Mouse (Mus musculus) hindbrain, embryonic 13.5 days (tissue): ENCODE results near the gene Sp100. TPM values are rescaled to one million over a fixed set of nuclear protein-coding genes. Genes with fewer than 3 reads are reported as not detected.
"Not testable (repeated sequence)": the region's sequence is repeated elsewhere in the genome, so short reads cannot be mapped to it uniquely, and the experiment has no call there.

Experiments used
- ATAC-seq: fragments of 200-750 bp; cut with Nextera tagmentation; 2 replicates; pipeline ENCODE4 v1.8.0; 2017; ENCODE audit warnings: moderate TSS enrichment; ENCODE audit not compliant: low FRiP score
- H3K27ac ChIP-seq: fragments of 300-500 bp; sonication (generic); 2 replicates; pipeline ENCODE4 v1.5.1; 2015; ENCODE audit warnings: inconsistent platforms, mild to moderate bottlenecking, moderate library complexity
- H3K27me3 ChIP-seq: fragments of 300-500 bp; sonication (generic); 2 replicates; pipeline ENCODE4 v1.6.1; 2015; ENCODE audit warnings: mild to moderate bottlenecking, inconsistent platforms
- H3K36me3 ChIP-seq: fragments of 300-500 bp; sonication (generic); 2 replicates; pipeline ENCODE4 v1.6.1; 2015; ENCODE audit warnings: mild to moderate bottlenecking, inconsistent platforms
- H3K4me1 ChIP-seq: fragments of 300-500 bp; sonication (generic); replicated peaks from 2 replicates; pipeline ENCODE4 v1.6.1; 2015; ENCODE audit warnings: inconsistent platforms
- H3K4me2 ChIP-seq: fragments of 300-500 bp; sonication (generic); 2 replicates; pipeline ENCODE4 v1.6.1; 2015; ENCODE audit warnings: inconsistent platforms, mild to moderate bottlenecking, moderate library complexity
- H3K4me3 ChIP-seq: fragments of 300-500 bp; sonication (generic); 2 replicates; pipeline ENCODE4 v1.5.1; 2015; ENCODE audit warnings: mild to moderate bottlenecking, inconsistent platforms
- H3K9ac ChIP-seq: fragments of 300-500 bp; sonication (generic); 2 replicates; pipeline ENCODE4 v1.6.1; 2015; ENCODE audit warnings: mild to moderate bottlenecking, inconsistent platforms
- H3K9me3 ChIP-seq: fragments of 300-500 bp; sonication (generic); 2 replicates; pipeline ENCODE4 v1.6.1; 2016; ENCODE audit warnings: inconsistent platforms
- WGBS: fragments of 180-500 bp; shearing (Covaris S2); methylation state at CpG from one replicate; pipeline ENCODE4 v1.1.7; 2015; 5-methylcytosine and 5-hydroxymethylcytosine counted together
- polyA plus RNA-seq: library from polyadenylated mRNA; unstranded; fragments of >200 nt; fragmentation: Nextera tagmentation; extraction: Ambion mirVana; gene quantifications from 2 replicates; pipeline ENCODE4 v1.2.1, GENCODE M21; 2015

Sp100 gene
- polyA plus RNA-seq, 1 experiment from 2014 or later = 0.57 TPM

DNA sequence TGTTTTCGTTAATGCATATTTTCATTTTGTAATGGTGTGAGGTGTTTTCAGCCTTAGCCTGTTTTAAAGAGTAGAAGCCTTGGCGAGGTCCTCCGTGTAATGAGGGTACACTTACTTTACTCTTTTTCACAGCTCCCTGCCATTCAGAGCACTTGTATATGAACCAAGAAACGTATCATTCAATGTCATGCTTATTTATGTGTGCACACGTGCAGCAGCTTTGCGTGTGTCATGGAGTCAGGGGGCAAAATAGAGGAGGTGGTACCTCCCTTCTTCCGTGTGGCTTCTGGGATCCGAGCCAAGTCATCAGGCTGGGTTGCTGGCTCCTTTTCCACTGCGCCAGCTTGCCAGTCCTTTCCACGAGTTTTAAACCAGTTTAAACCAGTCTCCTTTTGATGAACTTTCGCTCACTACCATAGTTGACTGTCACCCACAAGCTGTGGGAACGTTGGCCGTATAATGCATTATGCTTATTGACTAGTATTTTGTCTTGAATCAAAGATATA is 2.0 kb downstream of the Sp100 start:
- not testable (repeated sequence) for H3K4me3 ChIP-seq, H3K4me2 ChIP-seq, H3K4me1 ChIP-seq, H3K27ac ChIP-seq, H3K27me3 ChIP-seq, H3K9me3 ChIP-seq, H3K36me3 ChIP-seq, H3K9ac ChIP-seq, ATAC-seq
- WGBS = 81% methylated on average over 13 of the region's 13 CpGs

DNA sequence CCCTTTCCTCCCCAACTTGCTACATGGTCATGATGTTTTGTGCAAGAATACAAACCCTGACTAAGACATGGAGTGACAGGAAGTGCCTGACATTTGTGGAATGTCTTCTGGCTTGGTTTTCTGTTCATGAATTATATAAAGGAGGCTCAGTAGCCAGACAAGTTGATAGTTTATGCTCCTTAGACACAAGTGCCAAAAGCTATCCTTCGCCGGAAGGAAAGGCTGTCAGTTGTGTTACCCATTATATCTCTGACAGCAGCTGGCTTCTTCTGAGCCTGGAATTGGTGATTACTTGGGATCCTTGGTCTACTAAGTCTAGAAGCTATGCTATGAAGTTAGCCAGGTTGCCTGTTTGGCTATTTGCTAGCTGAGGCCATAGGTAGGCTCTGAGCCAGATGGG is 7.4 kb downstream of the Sp100 start:
- not testable (repeated sequence) for H3K4me1 ChIP-seq, H3K9me3 ChIP-seq, H3K36me3 ChIP-seq, H3K4me3 ChIP-seq, H3K27me3 ChIP-seq, H3K9ac ChIP-seq, H3K27ac ChIP-seq, ATAC-seq, H3K4me2 ChIP-seq
- WGBS = 98% methylated on average over 2 of the region's 2 CpGs

DNA sequence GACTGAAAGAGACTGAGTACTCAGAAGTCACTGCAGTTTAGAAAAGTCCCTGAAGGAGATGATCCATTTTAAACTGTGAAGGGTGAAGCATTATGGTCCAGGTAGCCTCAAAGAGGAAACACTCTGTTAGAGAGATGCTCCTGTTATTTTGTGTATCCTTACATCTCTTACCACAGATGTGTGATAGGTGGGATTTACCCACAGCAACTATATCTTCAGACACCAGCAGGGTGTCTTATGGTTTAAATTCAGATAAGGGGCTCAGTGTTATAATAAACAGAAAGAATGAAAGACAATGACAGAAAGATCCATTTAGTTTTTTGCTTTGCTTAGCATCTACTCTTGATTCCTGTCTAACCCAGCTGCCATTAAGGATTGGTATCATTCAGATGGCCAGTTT is 14.5 kb downstream of the Sp100 start:
- H3K27me3 ChIP-seq = no peaks in the 10 kb centered on the region
- no peak overlapping the region for H3K4me2 ChIP-seq
- no peak overlapping the region for H3K9ac ChIP-seq
- ATAC-seq = no peak
- H3K4me1 ChIP-seq = no peaks in the 10 kb centered on the region
- no peaks in the 10 kb centered on the region for H3K36me3 ChIP-seq
- no peaks in the 10 kb centered on the region for H3K9me3 ChIP-seq
- no peak overlapping the region for H3K4me3 ChIP-seq
- H3K27ac ChIP-seq = no peak overlapping the region

DNA sequence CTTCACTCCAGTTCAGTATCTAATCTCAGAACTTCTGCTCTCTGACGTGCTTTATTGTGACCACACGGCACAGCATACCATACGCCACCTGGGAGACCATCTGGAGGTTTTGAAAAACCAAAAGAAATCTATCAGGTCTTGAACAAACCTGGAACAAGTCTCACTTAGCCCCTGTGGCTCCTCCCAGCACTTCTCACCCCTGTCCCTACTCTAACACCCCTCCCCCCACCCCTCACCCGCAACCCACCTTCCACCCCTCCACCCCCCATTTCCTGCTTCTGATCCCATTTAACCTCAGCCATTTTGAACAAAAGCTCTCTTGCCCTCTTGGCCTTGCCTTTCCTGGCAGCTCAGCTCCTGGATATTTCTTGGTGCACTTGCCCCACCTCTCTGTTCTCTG is 30.4 kb downstream of the Sp100 start:
- H3K36me3 ChIP-seq = no peaks in the 10 kb centered on the region
- no peaks in the 10 kb centered on the region for H3K27me3 ChIP-seq
- no peak overlapping the region for H3K9ac ChIP-seq
- H3K4me1 ChIP-seq = no peaks in the 10 kb centered on the region
- H3K9me3 ChIP-seq = no peaks in the 10 kb centered on the region
- H3K4me2 ChIP-seq = no peak overlapping the region
- no peak overlapping the region for H3K27ac ChIP-seq
- WGBS = 70% methylated on average over 4 of the region's 4 CpGs
- H3K4me3 ChIP-seq = no peak overlapping the region
- ATAC-seq = no peak

DNA sequence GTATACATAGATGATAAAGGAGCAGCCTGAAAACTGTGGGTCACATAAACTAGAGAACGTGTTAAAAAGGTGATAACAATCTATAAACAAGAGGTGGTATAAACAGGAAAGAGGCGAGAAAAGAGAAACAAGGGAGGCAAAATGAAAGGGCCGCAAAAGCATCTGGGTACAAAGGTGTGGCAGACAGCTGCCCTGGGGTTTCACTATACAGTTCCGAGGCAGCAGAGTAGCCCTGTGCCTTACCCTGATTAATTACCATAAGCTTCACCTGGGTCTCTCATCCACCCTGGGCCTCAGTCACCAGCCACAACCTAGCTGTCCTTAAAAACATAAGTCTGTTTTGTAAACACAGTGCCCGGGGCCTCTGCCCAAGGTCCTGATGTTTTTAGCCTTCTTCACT is 36.9 kb downstream of the Sp100 start:
- Histone ChIP-seq H3K4me2 (no peak overlapping the region), H3K4me1 (no peaks in the 10 kb centered on the region), H3K36me3 (no peaks in the 10 kb centered on the region), H3K9me3 (no peaks in the 10 kb centered on the region), H3K27ac (no peak overlapping the region), H3K27me3 (no peaks in the 10 kb centered on the region), H3K4me3 (no peak overlapping the region), H3K9ac (no peak overlapping the region)
- no peak for ATAC-seq
- WGBS = 81% methylated on average over 5 of the region's 5 CpGs

DNA sequence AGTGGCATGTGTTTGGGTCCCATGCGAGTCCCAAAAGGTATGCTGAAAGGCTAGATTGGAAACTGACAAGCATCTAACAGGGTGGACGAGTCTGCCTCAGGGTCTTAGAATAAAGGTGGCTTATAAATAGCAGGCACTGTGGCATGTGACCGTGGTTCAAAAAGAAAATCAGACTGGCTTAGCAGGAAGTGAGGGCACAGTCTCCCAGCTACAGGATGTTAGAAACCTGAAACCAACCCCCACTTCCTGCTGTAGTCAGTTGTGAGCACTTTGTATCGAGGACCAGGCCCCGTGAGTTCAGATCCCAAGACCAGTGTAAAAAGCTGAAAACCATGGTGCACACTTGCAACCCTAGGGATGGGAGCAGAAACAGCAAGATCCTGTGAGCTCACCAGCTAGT is 37.6 kb downstream of the Sp100 start:
- H3K9me3 ChIP-seq = no peaks in the 10 kb centered on the region
- no peaks in the 10 kb centered on the region for H3K36me3 ChIP-seq
- no peak overlapping the region for H3K4me3 ChIP-seq
- H3K4me1 ChIP-seq = no peaks in the 10 kb centered on the region
- ATAC-seq = no peak
- 75% methylated on average over 5 of the region's 5 CpGs for WGBS
- no peak overlapping the region for H3K4me2 ChIP-seq
- H3K27me3 ChIP-seq = no peaks in the 10 kb centered on the region
- no peak overlapping the region for H3K9ac ChIP-seq
- H3K27ac ChIP-seq = no peak overlapping the region

DNA sequence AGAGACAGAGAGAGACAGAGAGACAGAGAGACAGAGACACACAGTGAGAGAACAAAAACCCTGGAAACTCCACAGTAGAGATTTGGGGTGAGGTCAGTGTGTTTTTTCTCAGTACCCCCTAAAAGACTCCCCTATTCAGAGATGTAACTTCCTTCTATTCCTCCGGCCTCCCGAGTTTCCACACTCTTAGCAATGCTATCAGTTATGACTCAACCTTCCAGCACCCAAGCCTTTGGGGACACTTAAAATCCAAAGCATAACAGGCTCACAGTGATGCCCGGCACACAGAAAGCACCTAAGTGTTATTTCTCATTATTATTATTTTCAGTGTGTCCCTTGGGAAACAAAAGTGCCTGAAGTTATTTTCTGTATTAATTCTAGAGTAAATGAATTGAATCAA is 40.8 kb downstream of the Sp100 start:
- no peaks in the 10 kb centered on the region for H3K36me3 ChIP-seq
- no peak overlapping the region for H3K4me2 ChIP-seq
- H3K27me3 ChIP-seq = no peaks in the 10 kb centered on the region
- H3K9me3 ChIP-seq = no peaks in the 10 kb centered on the region
- no peak overlapping the region for H3K9ac ChIP-seq
- WGBS = 81% methylated on average over 3 of the region's 3 CpGs
- H3K4me3 ChIP-seq = no peak overlapping the region
- H3K27ac ChIP-seq = no peak overlapping the region
- no peak for ATAC-seq
- H3K4me1 ChIP-seq = no peaks in the 10 kb centered on the region

DNA sequence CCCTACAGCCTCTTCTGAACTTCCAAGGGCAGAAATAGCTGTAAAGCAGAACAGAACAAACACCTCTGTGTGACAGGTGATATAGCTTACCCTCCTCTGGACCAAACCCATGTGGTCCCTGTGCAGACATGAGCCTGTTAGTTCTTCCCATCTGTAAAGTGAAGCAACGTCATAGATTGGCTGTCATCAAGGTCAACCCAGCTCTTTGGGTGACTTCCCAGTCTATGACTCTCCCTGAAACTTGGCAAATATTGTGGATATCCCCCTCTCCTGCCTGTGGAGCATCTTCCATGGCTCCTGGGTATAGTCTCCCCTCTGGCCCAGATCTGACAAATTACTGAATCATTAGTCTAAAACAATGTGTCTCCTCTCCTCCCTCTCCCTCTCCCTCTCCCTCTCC is 42.5 kb downstream of the Sp100 start:
- Histone ChIP-seq H3K4me2 (no peak overlapping the region), H3K27me3 (no peaks in the 10 kb centered on the region), H3K4me1 (no peaks in the 10 kb centered on the region), H3K4me3 (no peak overlapping the region), H3K9me3 (no peaks in the 10 kb centered on the region), H3K9ac (no peak overlapping the region), H3K27ac (no peak overlapping the region), H3K36me3 (no peaks in the 10 kb centered on the region)
- WGBS = 78% methylated on average over 1 of the region's 1 CpGs
- ATAC-seq = no peak

DNA sequence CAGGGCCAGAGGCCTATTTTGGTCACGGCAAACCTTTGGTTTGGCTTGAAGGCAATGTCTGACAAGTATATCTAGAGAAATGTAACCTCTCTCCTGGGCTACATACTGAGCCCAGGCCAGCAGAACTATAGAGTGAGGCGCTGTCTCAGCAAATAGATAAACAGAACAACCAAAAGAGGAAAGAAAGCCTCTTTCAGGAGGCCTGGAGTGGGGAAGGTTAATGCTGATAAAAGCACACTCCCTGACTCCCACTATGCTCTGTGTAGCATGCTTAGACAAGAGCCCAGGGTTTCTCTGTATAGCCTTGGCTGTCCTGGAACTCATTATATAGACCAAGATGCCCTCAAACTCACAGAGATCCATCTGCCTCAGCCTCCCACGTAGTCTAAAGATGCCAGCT is 43.5 kb downstream of the Sp100 start:
- H3K9me3 ChIP-seq = no peaks in the 10 kb centered on the region
- H3K27ac ChIP-seq = no peak overlapping the region
- H3K27me3 ChIP-seq = no peaks in the 10 kb centered on the region
- no peaks in the 10 kb centered on the region for H3K4me1 ChIP-seq
- H3K36me3 ChIP-seq = no peaks in the 10 kb centered on the region
- WGBS = 86% methylated on average over 3 of the region's 3 CpGs
- H3K4me2 ChIP-seq = no peak overlapping the region
- H3K4me3 ChIP-seq = no peak overlapping the region
- ATAC-seq = no peak
- no peak overlapping the region for H3K9ac ChIP-seq

DNA sequence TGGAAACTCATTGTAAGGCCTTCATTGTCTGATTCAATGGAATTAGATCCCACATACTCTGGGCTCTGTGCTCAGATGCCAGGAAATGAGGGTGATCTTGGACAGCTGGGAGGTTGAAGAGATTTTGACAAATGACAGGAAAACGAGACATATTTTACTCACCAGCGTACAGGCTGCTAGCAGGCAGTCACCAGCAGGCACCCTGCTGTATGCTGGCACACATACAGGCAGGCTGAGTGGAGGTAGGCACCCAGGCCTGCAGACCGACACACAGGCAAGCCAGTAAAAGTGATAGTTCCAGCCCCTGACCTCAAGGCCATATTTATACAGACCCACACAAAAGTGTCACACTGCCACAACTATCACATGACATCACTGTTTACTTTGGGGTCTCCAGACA is 45.9 kb downstream of the Sp100 start:
- Histone ChIP-seq H3K4me1 (no peaks in the 10 kb centered on the region), H3K4me2 (no peak overlapping the region), H3K9me3 (no peaks in the 10 kb centered on the region), H3K36me3 (no peaks in the 10 kb centered on the region), H3K27me3 (no peaks in the 10 kb centered on the region), H3K27ac (no peak overlapping the region), H3K9ac (no peak overlapping the region), H3K4me3 (no peak overlapping the region)
- 79% methylated on average over 3 of the region's 3 CpGs for WGBS
- no peak for ATAC-seq

DNA sequence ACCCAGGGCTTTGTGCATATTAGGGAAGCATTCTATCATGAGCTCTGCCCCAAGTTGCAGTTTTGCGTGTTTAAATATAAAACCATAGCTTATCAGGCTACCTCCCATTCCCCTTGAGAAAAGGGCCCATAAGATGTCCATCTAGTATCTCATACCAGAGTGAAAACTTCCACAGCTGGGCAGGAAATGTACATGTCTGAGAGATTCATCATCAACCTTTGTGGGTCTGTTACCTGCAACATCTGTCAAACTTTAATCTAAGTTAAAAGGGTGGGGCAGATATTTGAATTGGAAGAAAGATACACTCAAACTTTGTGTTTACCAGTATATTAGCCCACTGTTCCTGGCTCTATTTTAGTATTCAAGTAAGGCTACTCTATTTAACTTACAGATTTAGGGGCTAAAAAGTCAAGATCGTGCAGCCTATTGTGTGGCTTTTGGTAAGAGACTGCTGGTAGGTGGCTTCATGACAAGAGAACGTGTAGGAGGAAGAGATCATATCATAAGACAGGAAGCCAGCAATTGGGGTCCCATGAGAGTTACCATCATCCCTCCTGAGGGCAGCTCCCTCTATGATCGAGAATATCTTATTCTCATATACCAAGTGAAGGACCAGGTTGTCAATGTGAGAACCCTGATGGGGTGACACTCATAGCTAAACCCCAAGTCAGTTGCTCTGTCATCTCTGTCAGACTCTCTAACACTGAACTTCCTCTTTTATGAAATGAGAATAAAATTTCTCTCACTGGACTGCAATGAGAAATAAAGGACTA is 48.1 kb downstream of the Sp100 start:
- no peak overlapping the region for H3K27ac ChIP-seq
- H3K36me3 ChIP-seq = no peaks in the 10 kb centered on the region
- no peak for ATAC-seq
- WGBS = 84% methylated on average over 4 of the region's 4 CpGs
- H3K27me3 ChIP-seq = no peaks in the 10 kb centered on the region
- H3K4me1 ChIP-seq = no peaks in the 10 kb centered on the region
- no peak overlapping the region for H3K4me3 ChIP-seq
- no peaks in the 10 kb centered on the region for H3K9me3 ChIP-seq
- H3K9ac ChIP-seq = no peak overlapping the region
- H3K4me2 ChIP-seq = no peak overlapping the region

DNA sequence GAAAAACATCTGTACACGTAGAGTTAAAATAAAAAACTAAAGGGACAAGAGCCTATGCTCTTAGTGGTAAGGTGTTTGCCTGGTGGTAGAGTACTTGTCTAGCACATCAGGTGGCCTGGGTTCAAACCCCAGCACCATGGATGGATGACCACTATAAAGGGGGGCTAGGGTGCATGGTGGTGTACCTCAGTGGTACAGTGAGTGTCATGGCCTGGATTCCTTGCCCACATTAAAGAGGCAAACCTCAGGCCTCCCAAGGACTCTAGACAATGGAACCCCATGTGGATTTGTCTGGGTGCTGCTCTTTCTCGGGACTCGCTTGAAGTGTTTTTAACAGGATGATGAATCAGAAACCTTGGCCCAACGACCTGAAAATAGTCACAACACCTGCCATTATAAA is 52.7 kb downstream of the Sp100 start:
- Histone ChIP-seq H3K36me3 (no peaks in the 10 kb centered on the region), H3K9me3 (no peaks in the 10 kb centered on the region), H3K9ac (no peak overlapping the region), H3K27ac (no peak overlapping the region), H3K4me1 (no peaks in the 10 kb centered on the region), H3K4me2 (no peak overlapping the region), H3K4me3 (no peak overlapping the region), H3K27me3 (no peaks in the 10 kb centered on the region)
- no peak for ATAC-seq
- WGBS = 82% methylated on average over 4 of the region's 4 CpGs
